Mouse (Mus musculus): ENCODE measurements around the gene Olfr1058. TPM values are rescaled to one million over a fixed set of nuclear protein-coding genes. Genes with fewer than 3 reads are reported as not detected.

The Olfr1058 gene
- polyA plus RNA-seq, 1 experiment from 2014 or later = not detected

Other genes starting within 250 kb of the Olfr1058 start
- not detected in 2 replicates for gene Olfr1040, start 241.8 kb downstream of the Olfr1058 start, polyA plus RNA-seq (2015; fragmentation: Nextera tagmentation; extraction: Ambion mirVana)
- gene Olfr1042, start 226.7 kb downstream of the Olfr1058 start, polyA plus RNA-seq (2015; fragmentation: Nextera tagmentation; extraction: Ambion mirVana) = not detected in 2 replicates
- not detected in 2 replicates for gene Olfr1043, start 221.0 kb downstream of the Olfr1058 start, polyA plus RNA-seq (2015; fragmentation: Nextera tagmentation; extraction: Ambion mirVana)
- not detected in 2 replicates for gene Olfr1044, start 210.7 kb downstream of the Olfr1058 start, polyA plus RNA-seq (2015; fragmentation: Nextera tagmentation; extraction: Ambion mirVana)
- not detected in 2 replicates for gene Olfr52, start 202.9 kb downstream of the Olfr1058 start, polyA plus RNA-seq (2015; fragmentation: Nextera tagmentation; extraction: Ambion mirVana)
- not detected in 2 replicates for gene Olfr1045, start 185.6 kb downstream of the Olfr1058 start, polyA plus RNA-seq (2015; fragmentation: Nextera tagmentation; extraction: Ambion mirVana)
- not detected in 2 replicates for gene Olfr1046, start 169.2 kb downstream of the Olfr1058 start, polyA plus RNA-seq (2015; fragmentation: Nextera tagmentation; extraction: Ambion mirVana)
- gene Olfr1047, start 157.2 kb downstream of the Olfr1058 start, polyA plus RNA-seq (2015; fragmentation: Nextera tagmentation; extraction: Ambion mirVana) = not detected in 2 replicates
- not detected in 2 replicates for gene Olfr1048, start 148.3 kb downstream of the Olfr1058 start, polyA plus RNA-seq (2015; fragmentation: Nextera tagmentation; extraction: Ambion mirVana)
- not detected in 2 replicates for gene Olfr1049, start 130.2 kb downstream of the Olfr1058 start, polyA plus RNA-seq (2015; fragmentation: Nextera tagmentation; extraction: Ambion mirVana)
- not detected in 2 replicates for gene Olfr1051, start 109.5 kb downstream of the Olfr1058 start, polyA plus RNA-seq (2015; fragmentation: Nextera tagmentation; extraction: Ambion mirVana)
- not detected in 2 replicates for gene Olfr1052, start 96.1 kb downstream of the Olfr1058 start, polyA plus RNA-seq (2015; fragmentation: Nextera tagmentation; extraction: Ambion mirVana)
- not detected in 2 replicates for gene Olfr1053, start 73.3 kb downstream of the Olfr1058 start, polyA plus RNA-seq (2015; fragmentation: Nextera tagmentation; extraction: Ambion mirVana)
- gene Olfr1054, start 53.1 kb downstream of the Olfr1058 start, polyA plus RNA-seq (2015; fragmentation: Nextera tagmentation; extraction: Ambion mirVana) = not detected in 2 replicates
- gene Olfr1055, start 38.3 kb downstream of the Olfr1058 start, polyA plus RNA-seq (2015; fragmentation: Nextera tagmentation; extraction: Ambion mirVana) = not detected in 2 replicates
- not detected in 2 replicates for gene Olfr1056, start 26.1 kb downstream of the Olfr1058 start, polyA plus RNA-seq (2015; fragmentation: Nextera tagmentation; extraction: Ambion mirVana)
- gene Olfr1057, start 10.2 kb downstream of the Olfr1058 start, polyA plus RNA-seq (2015; fragmentation: Nextera tagmentation; extraction: Ambion mirVana) = not detected in 2 replicates
- not detected in 2 replicates for gene Olfr1061, start 25.5 kb upstream of the Olfr1058 start, polyA plus RNA-seq (2015; fragmentation: Nextera tagmentation; extraction: Ambion mirVana)
- not detected in 2 replicates for gene Olfr1062, start 38.2 kb upstream of the Olfr1058 start, polyA plus RNA-seq (2015; fragmentation: Nextera tagmentation; extraction: Ambion mirVana)
- gene Olfr1065, start 62.0 kb upstream of the Olfr1058 start, polyA plus RNA-seq (2015; fragmentation: Nextera tagmentation; extraction: Ambion mirVana) = not detected in 2 replicates
- gene Olfr1066, start 67.7 kb upstream of the Olfr1058 start, polyA plus RNA-seq (2015; fragmentation: Nextera tagmentation; extraction: Ambion mirVana) = not detected in 2 replicates
- gene Olfr228, start 98.8 kb upstream of the Olfr1058 start, polyA plus RNA-seq (2015; fragmentation: Nextera tagmentation; extraction: Ambion mirVana) = not detected in 2 replicates
- gene Olfr1076, start 119.9 kb upstream of the Olfr1058 start, polyA plus RNA-seq (2015; fragmentation: Nextera tagmentation; extraction: Ambion mirVana) = not detected in 2 replicates
- not detected in 2 replicates for gene Olfr1079, start 153.9 kb upstream of the Olfr1058 start, polyA plus RNA-seq (2015; fragmentation: Nextera tagmentation; extraction: Ambion mirVana)
- not detected in 2 replicates for gene Olfr1080, start 169.7 kb upstream of the Olfr1058 start, polyA plus RNA-seq (2015; fragmentation: Nextera tagmentation; extraction: Ambion mirVana)
- gene Olfr1082, start 210.4 kb upstream of the Olfr1058 start, polyA plus RNA-seq (2015; fragmentation: Nextera tagmentation; extraction: Ambion mirVana) = not detected in 2 replicates

Data from stomach, embryonic 15.5 days (tissue).